Mouse (Mus musculus): ENCODE measurements around the gene Dnajc21. TPM values are rescaled to one million over a fixed set of nuclear protein-coding genes. Genes with fewer than 3 reads are reported as not detected.
A peak's percentile ranks its signal among the peaks of the same experiment; 100 is the strongest.

The Dnajc21 gene
- polyA plus RNA-seq, 1 experiment from 2014 or later: 5.1 TPM

- ATAC-seq: no peak
- Histone ChIP-seq H3K36me3 (ENCODE audit: control insufficient read depth, insufficient read depth, low read length) (peaks cover 25% of the 10 kb centered on the region), H3K9me3 (replicated peaks; ENCODE audit: control insufficient read depth, low read length) (no peaks in the 10 kb centered on the region), H3K9ac (ENCODE audit: low read length) (peak overlapping the region; percentile 35; the same call in 1 of the 2 replicates), H3K4me3 (ENCODE audit: low read depth, low read length) (peak overlapping the region; percentile 75; the same call in 1 of the 2 replicates), H3K27me3 (replicated peaks; ENCODE audit: control insufficient read depth, insufficient read depth, low read length) (no peaks in the 10 kb centered on the region), H3K4me1 (ENCODE audit: control insufficient read depth, insufficient read depth, low read length) (peaks cover 14% of the 10 kb centered on the region), H3K4me2 (ENCODE audit: low read length) (peak overlapping the region; percentile 62), H3K27ac (ENCODE audit: low read depth, low read length) (no peak overlapping the region)
- 63% methylated on average over 2 of the region's 2 CpGs for WGBS
- DNase-seq (ENCODE audit: low spot score): no peak
Measured at GRCm38 (mm10) chr15:10487246-10487645, 16.9 kb upstream of the Dnajc21 start.

GRCm38 (mm10) chr15:10486365-10486839 is 16.1 kb upstream of the Dnajc21 start:
- DNase-seq (ENCODE audit: low spot score): no peak
- H3K9me3 ChIP-seq (replicated peaks; ENCODE audit: control insufficient read depth, low read length): no peaks in the 10 kb centered on the region
- H3K27me3 ChIP-seq (replicated peaks; ENCODE audit: control insufficient read depth, insufficient read depth, low read length): no peaks in the 10 kb centered on the region
- peaks cover 27% of the 10 kb centered on the region for H3K36me3 ChIP-seq (ENCODE audit: control insufficient read depth, insufficient read depth, low read length)
- 2% methylated on average over 18 of the region's 18 CpGs for WGBS
- peak overlapping the region; percentile 64; the same call in 1 of the 2 replicates for H3K27ac ChIP-seq (ENCODE audit: low read depth, low read length)
- peak overlapping the region; percentile 75 for H3K4me3 ChIP-seq (ENCODE audit: low read depth, low read length)
- H3K9ac ChIP-seq (ENCODE audit: low read length): peak overlapping the region; percentile 80
- H3K4me2 ChIP-seq (ENCODE audit: low read length): peak overlapping the region; percentile 62
- peaks cover 14% of the 10 kb centered on the region for H3K4me1 ChIP-seq (ENCODE audit: control insufficient read depth, insufficient read depth, low read length)
- ATAC-seq: peak; percentile 54

- H3K9ac ChIP-seq (ENCODE audit: low read length): peak within 1 kb of the TSS; percentile 80
- H3K4me2 ChIP-seq (ENCODE audit: low read length): peak within 1 kb of the TSS; percentile 74
- H3K4me1 ChIP-seq (ENCODE audit: control insufficient read depth, insufficient read depth, low read length): peaks cover 14% of the 10 kb centered on the region
- ATAC-seq (peak; percentile 100), DNase-seq (ENCODE audit: low spot score) (peak; percentile 99)
- peak within 1 kb of the TSS; percentile 64; the same call in 1 of the 2 replicates for H3K27ac ChIP-seq (ENCODE audit: low read depth, low read length)
- H3K36me3 ChIP-seq (ENCODE audit: control insufficient read depth, insufficient read depth, low read length): peaks cover 31% of the 10 kb centered on the region
- WGBS: under 1% methylated on average over 58 of the region's 58 CpGs
- H3K9me3 ChIP-seq (replicated peaks; ENCODE audit: control insufficient read depth, low read length): no peaks in the 10 kb centered on the region
- H3K4me3 ChIP-seq (ENCODE audit: low read depth, low read length): peak within 1 kb of the TSS; percentile 75
- no peaks in the 10 kb centered on the region for H3K27me3 ChIP-seq (replicated peaks; ENCODE audit: control insufficient read depth, insufficient read depth, low read length)
Measured at GRCm38 (mm10) chr15:10485484-10486364, 15.4 kb upstream of the Dnajc21 start, which contains the start of the genes Brix1 and Rad1. Gene Brix1, minus strand, starts transcription at chr15:10485947. Gene Rad1, plus strand, starts transcription at chr15:10486018.

GRCm38 (mm10) chr15:10470941-10471340 is 625 bp upstream of the Dnajc21 start:
- DNase-seq (ENCODE audit: low spot score): no peak
- ATAC-seq: no peak; the same call in 1 of the 2 replicates
- 9% methylated on average over 3 of the region's 3 CpGs for WGBS

GRCm38 (mm10) chr15:10469641-10470150 is 620 bp downstream of the Dnajc21 start:
- Histone ChIP-seq H3K27ac (ENCODE audit: low read depth, low read length) (peak overlapping the region; percentile 87), H3K4me3 (ENCODE audit: low read depth, low read length) (peak overlapping the region; percentile 82), H3K9me3 (replicated peaks; ENCODE audit: control insufficient read depth, low read length) (no peaks in the 10 kb centered on the region), H3K27me3 (replicated peaks; ENCODE audit: control insufficient read depth, insufficient read depth, low read length) (no peaks in the 10 kb centered on the region), H3K9ac (ENCODE audit: low read length) (peak overlapping the region; percentile 88), H3K4me1 (ENCODE audit: control insufficient read depth, insufficient read depth, low read length) (peaks cover 5% of the 10 kb centered on the region; the same call in 1 of the 2 replicates), H3K36me3 (ENCODE audit: control insufficient read depth, insufficient read depth, low read length) (no peaks in the 10 kb centered on the region), H3K4me2 (ENCODE audit: low read length) (peak overlapping the region; percentile 82)
- DNase-seq (ENCODE audit: low spot score) (peak; percentile 60), ATAC-seq (peak; percentile 27)
- WGBS: under 1% methylated on average over 40 of the region's 40 CpGs

More at GRCm38 (mm10) chr15:10470941-10471340, 625 bp upstream of the Dnajc21 start:
- Histone ChIP-seq H3K27ac (ENCODE audit: low read depth, low read length) (no peak overlapping the region; the same call in 1 of the 2 replicates), H3K36me3 (ENCODE audit: control insufficient read depth, insufficient read depth, low read length) (peaks cover 10% of the 10 kb centered on the region), H3K4me2 (ENCODE audit: low read length) (peak overlapping the region; percentile 82), H3K4me3 (ENCODE audit: low read depth, low read length) (peak overlapping the region; percentile 82), H3K4me1 (ENCODE audit: control insufficient read depth, insufficient read depth, low read length) (peaks cover 5% of the 10 kb centered on the region; the same call in 1 of the 2 replicates), H3K9me3 (replicated peaks; ENCODE audit: control insufficient read depth, low read length) (no peaks in the 10 kb centered on the region), H3K27me3 (replicated peaks; ENCODE audit: control insufficient read depth, insufficient read depth, low read length) (no peaks in the 10 kb centered on the region), H3K9ac (ENCODE audit: low read length) (peak overlapping the region; percentile 88)

- Histone ChIP-seq H3K27me3 (replicated peaks; ENCODE audit: control insufficient read depth, insufficient read depth, low read length) (no peaks in the 10 kb centered on the region), H3K4me2 (ENCODE audit: low read length) (peak overlapping the region; percentile 82), H3K27ac (ENCODE audit: low read depth, low read length) (no peak overlapping the region), H3K4me1 (ENCODE audit: control insufficient read depth, insufficient read depth, low read length) (peaks cover 5% of the 10 kb centered on the region; the same call in 1 of the 2 replicates), H3K4me3 (ENCODE audit: low read depth, low read length) (no peak overlapping the region), H3K36me3 (ENCODE audit: control insufficient read depth, insufficient read depth, low read length) (no peaks in the 10 kb centered on the region), H3K9me3 (replicated peaks; ENCODE audit: control insufficient read depth, low read length) (no peaks in the 10 kb centered on the region), H3K9ac (ENCODE audit: low read length) (no peak overlapping the region)
- ATAC-seq: no peak
- DNase-seq (ENCODE audit: low spot score): no peak
- WGBS: 83% methylated on average over 3 of the region's 3 CpGs
Measured at GRCm38 (mm10) chr15:10468761-10469160, 1.6 kb downstream of the Dnajc21 start.

- no peak overlapping the region for H3K9ac ChIP-seq (ENCODE audit: low read length)
- ATAC-seq (no peak), DNase-seq (ENCODE audit: low spot score) (no peak)
- H3K9me3 ChIP-seq (replicated peaks; ENCODE audit: control insufficient read depth, low read length): no peaks in the 10 kb centered on the region
- 0 out of 2 replicates have a peak, but pooled peaks cover 2% of the 10 kb centered on the region for H3K4me1 ChIP-seq (ENCODE audit: control insufficient read depth, insufficient read depth, low read length)
- H3K27ac ChIP-seq (ENCODE audit: low read depth, low read length): no peak overlapping the region
- H3K27me3 ChIP-seq (replicated peaks; ENCODE audit: control insufficient read depth, insufficient read depth, low read length): no peaks in the 10 kb centered on the region
- H3K36me3 ChIP-seq (ENCODE audit: control insufficient read depth, insufficient read depth, low read length): peaks cover 24% of the 10 kb centered on the region
- H3K4me2 ChIP-seq (ENCODE audit: low read length): no peak overlapping the region
- H3K4me3 ChIP-seq (ENCODE audit: low read depth, low read length): no peak overlapping the region
- 97% methylated on average over 3 of the region's 3 CpGs for WGBS
Measured at GRCm38 (mm10) chr15:10464678-10465077, 5.6 kb downstream of the Dnajc21 start.

- WGBS: 88% methylated on average over 5 of the region's 5 CpGs
- no peak for DNase-seq (ENCODE audit: low spot score)
- H3K9me3 ChIP-seq (replicated peaks; ENCODE audit: control insufficient read depth, low read length): no peaks in the 10 kb centered on the region
Measured at GRCm38 (mm10) chr15:10463555-10463954, 6.8 kb downstream of the Dnajc21 start.

More at GRCm38 (mm10) chr15:10463555-10463954, 6.8 kb downstream of the Dnajc21 start:
- Histone ChIP-seq H3K9ac (ENCODE audit: low read length) (no peak overlapping the region), H3K36me3 (ENCODE audit: control insufficient read depth, insufficient read depth, low read length) (peaks cover 32% of the 10 kb centered on the region), H3K4me2 (ENCODE audit: low read length) (no peak overlapping the region), H3K4me3 (ENCODE audit: low read depth, low read length) (no peak overlapping the region), H3K4me1 (ENCODE audit: control insufficient read depth, insufficient read depth, low read length) (no peaks in the 10 kb centered on the region), H3K27ac (ENCODE audit: low read depth, low read length) (no peak overlapping the region), H3K27me3 (replicated peaks; ENCODE audit: control insufficient read depth, insufficient read depth, low read length) (no peaks in the 10 kb centered on the region)
- no peak for ATAC-seq
